Mouse (Mus musculus) intestine, embryonic 14.5 days (tissue): ENCODE data around the gene Sync. TPM values are rescaled to one million over a fixed set of nuclear protein-coding genes. Genes with fewer than 3 reads are reported as not detected.

ENCODE experiments used
- ATAC-seq: fragments of 200-750 bp; cut with Nextera tagmentation; replicated peaks from 2 replicates; pipeline ENCODE4 v1.8.0; 2017; ENCODE audit warnings: low read depth, moderate number of reproducible peaks, moderate TSS enrichment, moderate library complexity; ENCODE audit not compliant: low FRiP score, low TSS enrichment
- DNase-seq: peaks from one replicate; pipeline ENCODE4 v3.0.0-alpha.2; 2018; ENCODE audit warnings: low spot score
- H3K27ac ChIP-seq: fragments of 300-500 bp; sonication (generic); 2 replicates; pipeline ENCODE4 v1.5.1; 2014; ENCODE audit warnings: low read depth, mild to moderate bottlenecking, control low read depth
- H3K27me3 ChIP-seq: fragments of 300-500 bp; sonication (generic); replicated peaks from 2 replicates; pipeline ENCODE4 v1.6.1; 2014; ENCODE audit warnings: low read length, control low read depth; ENCODE audit not compliant: control insufficient read depth, insufficient read depth
- H3K36me3 ChIP-seq: fragments of 300-500 bp; sonication (generic); 2 replicates; pipeline ENCODE4 v1.6.1; 2014; ENCODE audit warnings: low read length, control low read depth; ENCODE audit not compliant: control insufficient read depth, insufficient read depth
- H3K4me1 ChIP-seq: fragments of 300-500 bp; sonication (generic); replicated peaks from 2 replicates; pipeline ENCODE4 v1.6.1; 2014; ENCODE audit warnings: low read length, control low read depth, mixed read lengths; ENCODE audit not compliant: control insufficient read depth, insufficient read depth
- H3K4me2 ChIP-seq: fragments of 300-500 bp; sonication (generic); 2 replicates; pipeline ENCODE4 v1.6.1; 2014; ENCODE audit warnings: low read length
- H3K4me3 ChIP-seq: fragments of 300-500 bp; sonication (generic); 2 replicates; pipeline ENCODE4 v1.5.1; 2014; ENCODE audit warnings: low read depth, low read length, control low read depth, mixed read lengths
- H3K9ac ChIP-seq: fragments of 300-500 bp; sonication (generic); 2 replicates; pipeline ENCODE4 v1.6.1; 2014; ENCODE audit warnings: mild to moderate bottlenecking, low read length
- H3K9me3 ChIP-seq: fragments of 300-500 bp; sonication (generic); 2 replicates; pipeline ENCODE4 v1.6.1; 2016; ENCODE audit warnings: low read length, control low read depth; ENCODE audit not compliant: control insufficient read depth
- WGBS: fragments of 180-500 bp; shearing (Covaris S2); extraction: QIAGEN DNeasy Blood & Tissue Kit; methylation state at CpG from one replicate; pipeline ENCODE4 v1.1.7; 2014; 5-methylcytosine and 5-hydroxymethylcytosine counted together
- microRNA-seq: library from miRNA; unstranded; fragments of <30 nt; microRNA quantifications from one replicate; pipeline ENCODE4, GENCODE M21; 2016
- polyA plus RNA-seq: library from polyadenylated mRNA; unstranded; fragments of >200 nt; fragmentation: Nextera tagmentation; extraction: Ambion mirVana; gene quantifications from 2 replicates; pipeline ENCODE4 v1.2.1, GENCODE M21; 2014

The Sync gene
- polyA plus RNA-seq, 1 experiment from 2014 or later: 1.3 TPM

GRCm38 (mm10) chr4:129346481-129347154, 59.2 kb downstream of the Sync start:
- Histone ChIP-seq H3K27me3 (no peaks in the 10 kb centered on the region), H3K9ac (no peak overlapping the region), H3K9me3 (no peaks in the 10 kb centered on the region), H3K4me2 (no peak overlapping the region), H3K27ac (no peak overlapping the region), H3K4me3 (no peak overlapping the region), H3K4me1 (no peaks in the 10 kb centered on the region), H3K36me3 (peaks cover 36% of the 10 kb centered on the region)
- DNase-seq (no peak), ATAC-seq (no peak)
- WGBS: 83% methylated on average over 15 of the region's 15 CpGs

DNA sequence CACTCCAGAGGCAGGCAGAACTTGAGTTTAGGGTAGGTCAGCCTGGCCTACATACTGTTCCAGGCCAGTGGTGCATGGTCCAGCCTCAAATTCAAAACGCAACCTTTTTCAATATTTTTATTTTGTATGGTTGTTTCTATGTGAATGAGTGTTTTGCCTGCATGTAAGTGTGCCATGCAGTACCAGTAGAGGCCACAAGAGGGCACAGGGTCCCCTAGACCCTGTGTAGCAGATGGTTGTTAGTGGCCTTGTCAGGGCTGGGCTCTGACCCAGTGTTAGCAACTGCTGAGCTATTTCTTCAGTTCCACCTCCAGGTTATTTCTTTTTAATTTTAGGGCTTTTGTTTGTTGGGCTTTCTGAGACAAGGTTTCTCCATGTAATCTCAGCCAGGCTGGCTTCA, 63.2 kb downstream of the Sync start:
- Histone ChIP-seq H3K4me3 (no peak overlapping the region), H3K27ac (no peak overlapping the region), H3K9ac (no peak overlapping the region), H3K4me1 (no peaks in the 10 kb centered on the region), H3K9me3 (no peaks in the 10 kb centered on the region), H3K36me3 (peaks cover 33% of the 10 kb centered on the region), H3K27me3 (no peaks in the 10 kb centered on the region), H3K4me2 (no peak overlapping the region)
- ATAC-seq (peak; percentile 84), DNase-seq (peak; percentile 94)
- 8% methylated on average over 1 of the region's 1 CpGs for WGBS

GRCm38 (mm10) chr4:129351111-129351510, 63.7 kb downstream of the Sync start:
- Histone ChIP-seq H3K4me3 (no peak overlapping the region), H3K9ac (no peak overlapping the region), H3K9me3 (no peaks in the 10 kb centered on the region), H3K27me3 (no peaks in the 10 kb centered on the region), H3K36me3 (peaks cover 35% of the 10 kb centered on the region), H3K4me1 (no peaks in the 10 kb centered on the region), H3K27ac (no peak overlapping the region), H3K4me2 (no peak overlapping the region)
- DNase-seq: no peak
- ATAC-seq: no peak
- WGBS: 74% methylated on average over 6 of the region's 6 CpGs

DNA sequence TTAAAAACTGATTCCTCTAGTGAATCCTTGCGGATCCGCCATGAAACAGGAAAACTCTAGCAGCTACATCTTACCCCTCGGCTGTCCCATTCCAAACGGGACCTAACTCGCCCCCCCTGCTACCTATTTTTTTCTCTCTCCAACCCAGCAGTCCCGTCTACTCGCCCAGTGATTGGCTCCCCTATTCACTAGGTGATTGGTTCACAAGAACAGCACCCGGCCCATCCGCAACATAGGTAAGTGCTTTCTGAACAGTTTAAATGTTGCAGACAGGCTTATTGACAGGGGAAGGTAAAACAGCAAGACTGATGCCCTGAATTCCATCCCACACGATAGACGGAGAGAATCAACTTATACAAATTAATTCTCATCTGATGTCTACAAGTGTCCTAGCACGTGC, 65.8 kb downstream of the Sync start:
- 90% methylated on average over 12 of the region's 12 CpGs for WGBS

GRCm38 (mm10) chr4:129354236-129354635, 66.8 kb downstream of the Sync start:
- no peak overlapping the region for H3K27ac ChIP-seq

More for the DNA sequence above, 65.8 kb downstream of the Sync start:
- Histone ChIP-seq H3K4me2 (no peak overlapping the region), H3K4me3 (no peak overlapping the region), H3K4me1 (no peaks in the 10 kb centered on the region), H3K36me3 (peaks cover 35% of the 10 kb centered on the region), H3K27ac (no peak overlapping the region), H3K9me3 (no peaks in the 10 kb centered on the region), H3K27me3 (no peaks in the 10 kb centered on the region), H3K9ac (no peak overlapping the region)
- DNase-seq: no peak
- no peak for ATAC-seq

DNA sequence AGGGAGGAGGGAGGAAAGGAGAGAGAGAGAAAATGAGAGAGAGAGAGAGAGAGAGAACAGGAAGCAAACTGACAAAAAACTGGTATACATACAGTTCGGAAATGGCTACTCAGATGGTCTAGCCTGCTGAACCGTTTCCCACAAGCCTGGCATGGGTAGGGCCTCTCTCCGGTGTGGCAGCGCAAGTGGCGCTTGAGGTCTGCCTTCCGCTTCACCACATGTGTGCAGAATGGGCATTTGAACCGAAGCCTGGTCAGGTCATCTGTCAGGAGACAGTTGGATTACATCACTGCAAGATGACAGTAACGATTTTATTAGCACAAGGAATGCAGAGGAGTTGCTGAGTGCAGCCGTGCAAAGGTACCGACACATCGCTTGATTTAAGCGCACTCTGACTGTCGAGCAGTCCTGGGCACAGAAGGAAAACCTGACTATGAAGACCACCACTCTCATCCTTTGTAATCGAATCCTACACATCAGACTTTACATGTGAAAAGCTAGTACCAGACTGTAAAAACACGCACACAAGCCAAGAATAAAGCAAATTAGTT, 70.3 kb downstream of the Sync start:
- Histone ChIP-seq H3K9me3 (no peaks in the 10 kb centered on the region), H3K27me3 (no peaks in the 10 kb centered on the region), H3K9ac (no peak overlapping the region), H3K27ac (no peak overlapping the region), H3K4me3 (no peak overlapping the region), H3K4me2 (no peak overlapping the region), H3K4me1 (no peaks in the 10 kb centered on the region), H3K36me3 (peaks cover 40% of the 10 kb centered on the region)
- ATAC-seq: no peak
- 63% methylated on average over 15 of the region's 15 CpGs for WGBS
- DNase-seq: no peak

More at GRCm38 (mm10) chr4:129354236-129354635, 66.8 kb downstream of the Sync start:
- Histone ChIP-seq H3K9me3 (no peaks in the 10 kb centered on the region), H3K9ac (no peak overlapping the region), H3K4me2 (no peak overlapping the region), H3K36me3 (peaks cover 35% of the 10 kb centered on the region), H3K4me3 (no peak overlapping the region), H3K27me3 (no peaks in the 10 kb centered on the region), H3K4me1 (no peaks in the 10 kb centered on the region)
- ATAC-seq: no peak
- WGBS: 76% methylated on average over 15 of the region's 15 CpGs
- no peak for DNase-seq

Small RNA genes lying within 50 kb of the gene (microRNA-seq; reads per million reads assigned to microRNA genes)
- not detected for gene Gm22994

Other genes starting within 250 kb of the Sync start
- gene Rnf19b, start 229.3 kb upstream of the Sync start, polyA plus RNA-seq: 7.4 and 8.4 TPM in 2 replicates
- gene Tmem54, start 182.1 kb upstream of the Sync start, polyA plus RNA-seq: 32.2 and 45.9 TPM in 2 replicates
- gene Hpca, start 165.6 kb upstream of the Sync start, polyA plus RNA-seq: 2.2 and 2.7 TPM in 2 replicates
- 1.7 and 2.4 TPM in 2 replicates for gene Fndc5, start 150.6 kb upstream of the Sync start, polyA plus RNA-seq
- 14.6 and 19.5 TPM in 2 replicates for gene S100pbp, start 97.9 kb upstream of the Sync start, polyA plus RNA-seq
- 92.9 and 97.2 TPM in 2 replicates for gene Yars, start 97.9 kb upstream of the Sync start, polyA plus RNA-seq
- 7.2 and 7.4 TPM in 2 replicates for gene C77080, start 26.2 kb upstream of the Sync start, polyA plus RNA-seq
- gene Rbbp4, start 47.8 kb downstream of the Sync start, polyA plus RNA-seq: 333 and 352 TPM in 2 replicates
- gene Zbtb8os, start 48.1 kb downstream of the Sync start, polyA plus RNA-seq: 46.9 and 51.3 TPM in 2 replicates
- 7.6 and 11.1 TPM in 2 replicates for gene Zbtb8a, start 90.5 kb downstream of the Sync start, polyA plus RNA-seq
- gene Zbtb8b, start 153.2 kb downstream of the Sync start, polyA plus RNA-seq: 1.7 TPM in 2 replicates
- 21.8 and 24.6 TPM in 2 replicates for gene Bsdc1, start 174.0 kb downstream of the Sync start, polyA plus RNA-seq
- not detected in 2 replicates for gene Tssk3, start 203.4 kb downstream of the Sync start, polyA plus RNA-seq
- gene Fam229a, start 203.6 kb downstream of the Sync start, polyA plus RNA-seq: 0.47 TPM in 1 of 2 replicates, not detected in the other
- 595 and 619 TPM in 2 replicates for gene Marcksl1, start 226.0 kb downstream of the Sync start, polyA plus RNA-seq